Mouse (Mus musculus) spleen, adult 2 months (tissue): ENCODE measurements around the gene Pus3.

Experiments
- CTCF ChIP-seq: fragments of 200-500 bp; IDR thresholded peaks from 2 replicates; pipeline ENCODE4 v1.5.1; 2011; ENCODE audit warnings: mild to moderate bottlenecking, inconsistent platforms; ENCODE audit not compliant: insufficient read depth, insufficient read length, insufficient replicate concordance; ENCODE audit errors: extremely low read depth
- POLR2A ChIP-seq: fragments of 200-500 bp; IDR thresholded peaks from 2 replicates; pipeline ENCODE4 v1.6.1; 2011; ENCODE audit warnings: low read depth, low read length, inconsistent platforms

DNA sequence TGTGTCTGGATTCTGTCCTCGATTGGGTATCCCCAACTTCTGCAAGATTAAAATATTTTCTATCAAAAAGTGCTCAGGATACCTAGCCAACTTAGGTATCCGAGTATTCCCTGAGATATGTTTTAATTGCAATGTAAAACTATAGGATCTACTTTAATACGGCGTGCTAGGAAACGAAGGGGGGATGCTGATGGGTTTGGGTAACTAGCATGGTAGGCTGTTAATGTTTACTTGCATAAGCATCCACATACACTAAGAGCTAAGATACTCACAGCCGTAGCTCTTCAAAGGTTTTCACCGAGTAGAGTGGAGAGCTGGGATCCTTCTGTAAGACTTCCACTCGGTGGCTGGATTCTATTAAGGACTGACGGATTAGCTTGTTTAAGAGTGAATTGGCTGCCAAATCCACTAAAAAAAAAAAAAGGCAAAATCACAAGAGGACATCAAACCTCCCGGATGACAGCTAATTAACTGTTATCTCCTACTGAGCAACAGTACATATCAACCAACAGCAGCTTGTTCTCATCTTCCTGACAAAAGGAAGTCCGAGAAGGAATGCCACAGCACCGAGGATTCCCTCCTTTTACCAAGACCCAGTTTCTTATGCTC, 1.8 kb upstream of the Pus3 start:
- TF ChIP-seq CTCF, result no peak
- no peak for TF ChIP-seq POLR2A
